Mouse (Mus musculus) G1E (cell line): ENCODE measurements around the gene Akr7a5.

Experiments
- CTCF ChIP-seq: IDR thresholded peaks from 2 replicates; pipeline ENCODE4 v1.5.1; 2012; ENCODE audit warnings: low read depth, low read length, inconsistent platforms, mixed read lengths
- GATA1 ChIP-seq: IDR thresholded peaks from 2 replicates; pipeline ENCODE4 v1.6.1; 2012; ENCODE audit warnings: borderline replicate concordance, low read length, inconsistent platforms, mixed read lengths

GRCm38 (mm10) chr4:139360761-139361548, 50.4 kb downstream of the Akr7a5 start:
- TF ChIP-seq CTCF (no peak), GATA1 (no peak)
